1 mouse cellular context compared by ENCODE assay signal in the genomic region with DNA sequence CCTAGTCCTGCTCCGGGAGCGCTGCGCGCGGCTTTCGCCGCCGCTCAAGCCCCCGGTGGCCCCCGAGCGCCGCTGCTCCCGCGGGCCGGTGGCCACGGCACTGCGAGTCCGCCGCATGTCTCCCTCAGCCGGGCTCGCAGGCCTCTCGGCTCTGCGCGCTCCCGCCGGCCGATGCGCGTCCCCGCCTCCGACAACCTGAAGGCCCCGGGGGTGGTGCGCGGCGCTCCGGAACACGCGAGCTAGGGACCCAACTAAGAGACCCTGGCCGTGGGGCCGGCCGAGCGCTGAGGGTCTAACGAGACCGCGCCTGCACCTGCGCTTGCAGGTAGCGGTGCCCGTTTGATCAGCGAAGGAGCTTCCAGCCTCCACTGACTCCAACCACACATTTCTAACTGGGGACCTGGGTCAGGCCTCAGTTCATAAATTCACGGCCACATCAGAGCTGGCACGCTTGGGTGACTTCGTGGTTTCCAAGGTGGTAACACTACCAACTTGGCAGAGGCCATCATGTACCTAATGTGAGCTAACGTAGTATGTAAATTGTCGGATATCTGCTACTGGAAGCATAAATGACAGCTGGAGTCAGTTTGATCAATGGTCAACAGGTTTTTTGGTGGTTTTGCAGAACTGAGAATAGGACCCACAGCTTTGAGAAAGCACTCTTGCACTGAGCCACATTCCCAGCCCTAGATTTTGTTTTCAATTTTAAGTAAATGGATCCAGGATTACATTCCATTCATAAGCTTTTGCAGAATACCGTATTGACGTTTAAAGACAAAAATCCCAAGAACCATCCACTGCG.
TF ChIP-seq lines count a peak whose summit lies in the region.

TSS of gene Cenpv (minus strand) at position 173 of the 802 bp plus-strand sequence.

TF ChIP-seq in CH12.LX, 34 proteins besides CTCF, POLR2A, EP300 and RAD21 (continued from another document):
- TF ChIP-seq MXI1 (IDR thresholded peaks at IDR 0.05; ENCODE audit: low read depth, low read length) (no peak), ETS1 (conservative IDR thresholded peaks at IDR 0.05; ENCODE audit: low read depth, low read length) (no peak), E2F4 (IDR thresholded peaks at IDR 0.05; ENCODE audit: insufficient replicate concordance, low read depth, low read length) (no peak), POLR2AphosphoS2 (IDR thresholded peaks at IDR 0.05; ENCODE audit: low read depth, low read length) (no peak; the same call in 1 of the 2 replicates), ZC3H11A (IDR thresholded peaks at IDR 0.05; ENCODE audit: low read depth, low read length) (no peak), USF2 (conservative IDR thresholded peaks at IDR 0.05; ENCODE audit: low read depth, low read length) (no peak), HCFC1 (IDR thresholded peaks at IDR 0.05; ENCODE audit: low read depth, low read length) (no peak), MAX (IDR thresholded peaks at IDR 0.05; ENCODE audit: low read length) (no peak), CHD1 (IDR thresholded peaks at IDR 0.05; ENCODE audit: low read depth, low read length) (no peak), UBTF (IDR thresholded peaks at IDR 0.05; ENCODE audit: low read depth, low read length) (peak; percentile 83), TBP (conservative IDR thresholded peaks at IDR 0.05; ENCODE audit: low read depth, low read length) (0 out of 2 replicates have a peak, but pooled peaks have one; percentile 43), SMC3 (IDR thresholded peaks at IDR 0.05; ENCODE audit: low read depth, low read length) (no peak), KAT2A (IDR thresholded peaks at IDR 0.05; ENCODE audit: insufficient replicate concordance, low read length) (no peak), NRF1 (IDR thresholded peaks at IDR 0.05; ENCODE audit: low read depth, low read length) (peak; percentile 23), RCOR1 (conservative IDR thresholded peaks at IDR 0.05; ENCODE audit: low read depth, low read length) (no peak), PAX5 (IDR thresholded peaks at IDR 0.05; ENCODE audit: low read length) (no peak), ZNF384 (IDR thresholded peaks at IDR 0.05; ENCODE audit: low read depth, low read length) (no peak), GABPA (IDR thresholded peaks at IDR 0.05; ENCODE audit: insufficient replicate concordance, low read depth, low read length) (no peak), USF1 (IDR thresholded peaks at IDR 0.05; ENCODE audit: low read depth, low read length) (no peak), MEF2A (IDR thresholded peaks at IDR 0.05; ENCODE audit: borderline replicate concordance, low read depth, low read length) (no peak), JUN (IDR thresholded peaks at IDR 0.05; ENCODE audit: insufficient read depth, low read depth, low read length) (no peak), ELF1 (IDR thresholded peaks at IDR 0.05; ENCODE audit: low read depth, low read length) (no peak), ZKSCAN1 (IDR thresholded peaks at IDR 0.05; ENCODE audit: borderline replicate concordance, low read depth, low read length) (no peak), NELFE (IDR thresholded peaks at IDR 0.05; ENCODE audit: low read depth, low read length) (peak; percentile 74), BHLHE40 (IDR thresholded peaks at IDR 0.05; ENCODE audit: low read depth, low read length) (no peak; the same call in 1 of the 2 replicates), TCF12 (IDR thresholded peaks at IDR 0.05; ENCODE audit: low read depth, low read length) (peak; percentile 60), MYC (IDR thresholded peaks at IDR 0.05; ENCODE audit: low read depth, low read length) (0 out of 2 replicates have a peak, but pooled peaks have one; percentile 10), SIN3A (IDR thresholded peaks at IDR 0.05; ENCODE audit: low read length) (no peak; the same call in 1 of the 2 replicates), ZMIZ1 (IDR thresholded peaks at IDR 0.05; ENCODE audit: low read depth, low read length) (peak; percentile 35), MAZ (IDR thresholded peaks at IDR 0.05; ENCODE audit: low read depth, low read length) (no peak)
